Mouse (Mus musculus) right cerebral cortex, postnatal 36 days (tissue): ENCODE data around the gene Arhgdig.

ENCODE experiments used
- DNase-seq, 2 experiments: peaks; one replicate each; pipeline ENCODE4 v3.0.0; 2022; ENCODE audit warnings: low spot score in 2 of 2, mixed read lengths in 1 of 2

The Arhgdig gene

GRCm38 (mm10) chr17:26207686-26208085 is at the start of gene Arhgdig:
Gene Arhgdig, minus strand, starts transcription at chr17:26207786.
- no peak for DNase-seq

GRCm38 (mm10) chr17:26255313-26255712 is 47.7 kb upstream of the Arhgdig start:
- DNase-seq: no peak

GRCm38 (mm10) chr17:26253399-26253798 is 45.8 kb upstream of the Arhgdig start:
- DNase-seq: no peak

- DNase-seq: peak; percentile 95
These were observed 45.1 kb upstream of the Arhgdig start, which contains the start of gene Luc7l for GRCm38 (mm10) chr17:26252539-26253251. Gene Luc7l, plus strand, starts transcription at chr17:26252896.

- no peak for DNase-seq
These were observed 44.4 kb upstream of the Arhgdig start for GRCm38 (mm10) chr17:26251886-26252538.

GRCm38 (mm10) chr17:26244101-26244841 is 36.7 kb upstream of the Arhgdig start, which contains the start of gene Fam234a:
Gene Fam234a, minus strand, starts transcription at chr17:26244242.
- peak; percentile 89 to 91 for DNase-seq

GRCm38 (mm10) chr17:26243471-26244100 is 36.0 kb upstream of the Arhgdig start:
- peak in 1 of 2 experiments; percentile 45 for DNase-seq

GRCm38 (mm10) chr17:26240990-26241389 is 33.4 kb upstream of the Arhgdig start:
- no peak for DNase-seq

GRCm38 (mm10) chr17:26240120-26240790 is 32.7 kb upstream of the Arhgdig start:
- DNase-seq: no peak

- DNase-seq: no peak
These were observed 32.0 kb upstream of the Arhgdig start for GRCm38 (mm10) chr17:26239551-26239950.

GRCm38 (mm10) chr17:26237667-26238066 is 30.1 kb upstream of the Arhgdig start:
- no peak for DNase-seq

GRCm38 (mm10) chr17:26235077-26235815 is 27.7 kb upstream of the Arhgdig start:
- no peak for DNase-seq

- no peak for DNase-seq
These were observed 26.8 kb upstream of the Arhgdig start for GRCm38 (mm10) chr17:26234386-26234785.

- no peak for DNase-seq
These were observed 25.3 kb upstream of the Arhgdig start for GRCm38 (mm10) chr17:26232863-26233262.

GRCm38 (mm10) chr17:26231156-26231555 is 23.6 kb upstream of the Arhgdig start:
- DNase-seq: no peak

GRCm38 (mm10) chr17:26229776-26230175 is 22.2 kb upstream of the Arhgdig start:
- DNase-seq: no peak

GRCm38 (mm10) chr17:26225150-26225549 is 17.6 kb upstream of the Arhgdig start:
- no peak for DNase-seq

- no peak for DNase-seq
These were observed 13.9 kb upstream of the Arhgdig start for GRCm38 (mm10) chr17:26221508-26221907.

GRCm38 (mm10) chr17:26212681-26213080 is 5.1 kb upstream of the Arhgdig start:
- DNase-seq: no peak

- DNase-seq: no peak
These were observed 4.7 kb upstream of the Arhgdig start for GRCm38 (mm10) chr17:26212241-26212640.

GRCm38 (mm10) chr17:26206392-26206791 is 1.2 kb downstream of the Arhgdig start:
- no peak for DNase-seq
